Mouse (Mus musculus) gastrocnemius, postnatal 10 days (tissue): Measurements from ENCODE around the gene Arhgap42. TPM values are rescaled to one million over a fixed set of nuclear protein-coding genes. Genes with fewer than 3 reads are reported as not detected.

Experiments
- DNase-seq: peaks from one replicate; pipeline ENCODE4 v3.0.0; 2021; ENCODE audit warnings: mixed read lengths
- total RNA-seq, 2 experiments: library from RNA; stranded (reverse); gene quantifications; 2 replicates each; pipeline ENCODE4 v1.2.3; 2021

Gene Arhgap42
- total RNA-seq, 2 experiments from 2014 or later, result 8.0 to 10.0 TPM

DNA sequence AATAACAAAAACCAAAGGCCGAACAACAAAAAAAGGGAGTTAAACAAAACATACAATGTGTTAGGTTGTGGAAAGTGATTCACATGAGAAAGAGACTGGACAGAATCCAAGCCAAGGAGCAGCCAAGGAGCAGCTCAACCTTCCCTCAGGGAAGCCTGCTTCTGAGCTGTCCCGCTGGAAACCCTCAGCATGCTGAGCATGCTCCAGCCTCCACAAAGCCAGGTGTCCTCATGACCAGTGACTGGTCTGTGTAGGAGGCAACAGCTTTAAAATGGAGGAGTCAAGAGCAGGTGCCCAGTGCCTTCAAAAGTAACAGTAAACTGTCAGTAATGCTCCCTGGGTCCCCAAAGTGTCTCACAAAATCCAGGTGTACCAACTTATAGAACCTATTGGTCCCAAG, 28.4 kb downstream of the Arhgap42 start:
- no peak for DNase-seq

DNA sequence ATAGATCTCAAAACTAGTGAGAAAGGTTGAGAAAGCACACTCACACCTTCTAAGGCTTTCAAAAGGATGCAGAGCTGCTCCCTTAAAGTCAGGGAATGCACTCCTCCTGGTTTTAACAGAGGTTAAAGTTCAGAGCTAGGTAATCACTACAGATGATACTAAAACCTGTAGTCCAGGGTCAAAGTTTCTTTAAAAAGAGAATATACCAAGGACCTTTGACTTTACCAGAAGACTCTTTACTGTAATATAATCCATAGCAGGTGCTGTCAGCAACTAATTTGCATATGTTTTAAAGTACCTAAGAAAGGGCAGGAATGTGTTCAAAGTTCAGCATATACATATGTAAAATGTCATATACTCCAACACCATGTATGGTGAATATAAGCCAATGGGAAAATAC, 30.7 kb downstream of the Arhgap42 start:
- no peak for DNase-seq

GRCm38 (mm10) chr9:9207251-9207650, 31.6 kb downstream of the Arhgap42 start:
- no peak for DNase-seq

- no peak for DNase-seq
Measured at GRCm38 (mm10) chr9:9200827-9201388, 38.0 kb downstream of the Arhgap42 start.

DNA sequence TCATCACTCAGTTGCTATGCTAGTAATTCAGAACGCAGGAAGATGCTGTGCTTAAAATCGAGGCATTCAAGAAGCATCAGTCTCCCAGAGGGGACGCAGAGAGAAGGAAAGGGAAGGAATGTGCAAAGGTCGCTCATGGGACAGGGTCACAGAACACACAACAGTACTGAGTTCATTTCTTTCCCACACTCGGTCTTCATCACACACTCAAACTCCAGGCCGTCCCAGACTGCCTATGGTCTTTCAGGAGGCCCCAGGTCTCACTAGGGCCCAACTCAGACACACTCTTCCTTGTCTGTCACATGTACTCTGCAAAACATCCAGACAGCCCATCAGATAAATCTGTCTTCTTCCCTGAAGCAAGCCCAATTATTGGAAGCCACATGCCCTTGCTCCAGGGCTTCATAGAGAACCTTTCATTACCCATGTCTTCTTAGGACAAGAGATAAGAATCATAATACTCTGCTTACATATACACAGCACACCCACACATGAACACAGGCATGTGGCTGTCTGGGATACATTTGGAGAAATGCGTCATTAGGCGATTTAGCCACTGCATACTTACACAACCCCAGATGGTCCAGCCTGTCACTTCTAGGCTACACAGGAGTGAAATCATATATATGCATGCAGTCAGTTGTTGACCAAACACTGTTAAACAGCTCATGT, 39.6 kb downstream of the Arhgap42 start:
- DNase-seq, result no peak

DNA sequence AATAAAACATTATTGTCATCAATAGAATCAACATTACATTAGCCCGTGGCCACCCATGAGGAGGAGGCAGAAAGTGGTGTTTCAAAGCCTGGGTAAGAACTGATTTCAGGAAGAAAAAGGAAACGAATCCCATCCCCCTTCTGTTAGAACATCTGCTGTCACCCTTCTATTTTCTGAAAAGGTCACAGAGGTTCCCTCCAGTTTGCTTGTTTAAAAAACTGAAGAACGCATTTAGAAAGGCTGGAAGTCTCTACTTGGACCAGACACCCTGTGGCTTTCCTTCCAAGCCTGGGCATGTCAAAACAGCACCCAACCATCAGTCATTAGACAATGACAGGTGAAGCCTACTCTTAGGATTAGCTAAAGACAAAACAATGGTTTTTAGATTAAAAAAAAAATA, 40.3 kb downstream of the Arhgap42 start:
- DNase-seq, result no peak

- DNase-seq, result no peak
Measured at GRCm38 (mm10) chr9:9196046-9196445, 42.9 kb downstream of the Arhgap42 start.

- no peak for DNase-seq
Measured at GRCm38 (mm10) chr9:9194496-9194895, 44.4 kb downstream of the Arhgap42 start.

DNA sequence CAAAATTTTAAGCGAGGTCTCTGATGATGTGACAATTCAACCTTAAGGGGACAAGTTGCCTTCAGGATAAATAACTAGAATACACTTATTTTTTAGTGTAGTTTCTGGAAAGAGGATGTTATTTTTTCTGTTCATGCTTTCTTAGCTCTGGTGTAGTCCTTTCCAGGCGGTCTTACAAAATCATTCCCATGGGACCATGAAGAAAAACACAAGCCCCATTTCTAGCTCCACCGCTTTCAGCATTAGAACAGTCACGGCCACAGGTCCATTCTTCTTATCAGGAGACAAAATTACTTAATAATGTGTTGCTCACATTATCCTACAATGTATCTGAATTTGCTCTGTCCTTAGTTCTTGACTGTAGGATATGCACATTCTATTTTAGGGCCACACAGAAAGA, 46.2 kb downstream of the Arhgap42 start:
- DNase-seq, result no peak

GRCm38 (mm10) chr9:9190835-9191234, 48.1 kb downstream of the Arhgap42 start:
- DNase-seq, result no peak

DNA sequence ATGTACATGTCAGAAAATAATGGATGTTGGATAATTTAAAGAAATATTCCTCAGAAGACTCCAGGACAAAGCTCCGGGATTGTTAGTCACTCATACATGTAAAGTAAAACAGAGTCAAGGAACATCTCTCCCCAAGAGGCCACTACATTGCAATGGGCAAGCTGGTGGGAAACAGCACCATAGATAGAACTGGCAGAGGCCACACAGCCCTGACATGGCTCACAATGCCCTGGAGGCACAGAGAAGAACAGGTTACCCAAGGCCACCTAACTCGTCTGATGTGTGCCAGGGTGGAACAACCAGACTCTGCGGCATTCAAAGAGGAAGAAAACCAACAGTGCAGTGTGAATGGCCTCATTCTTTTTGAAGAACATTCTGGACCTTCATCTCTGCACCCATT, 50.7 kb downstream of the Arhgap42 start:
- no peak for DNase-seq

- no peak for DNase-seq
Measured at GRCm38 (mm10) chr9:9177745-9178144, 61.2 kb downstream of the Arhgap42 start.

GRCm38 (mm10) chr9:9174924-9175323, 64.0 kb downstream of the Arhgap42 start:
- DNase-seq, result no peak

GRCm38 (mm10) chr9:9174206-9174605, 64.7 kb downstream of the Arhgap42 start:
- DNase-seq, result no peak

- DNase-seq, result no peak
Measured at GRCm38 (mm10) chr9:9173091-9173490, 65.8 kb downstream of the Arhgap42 start.

DNA sequence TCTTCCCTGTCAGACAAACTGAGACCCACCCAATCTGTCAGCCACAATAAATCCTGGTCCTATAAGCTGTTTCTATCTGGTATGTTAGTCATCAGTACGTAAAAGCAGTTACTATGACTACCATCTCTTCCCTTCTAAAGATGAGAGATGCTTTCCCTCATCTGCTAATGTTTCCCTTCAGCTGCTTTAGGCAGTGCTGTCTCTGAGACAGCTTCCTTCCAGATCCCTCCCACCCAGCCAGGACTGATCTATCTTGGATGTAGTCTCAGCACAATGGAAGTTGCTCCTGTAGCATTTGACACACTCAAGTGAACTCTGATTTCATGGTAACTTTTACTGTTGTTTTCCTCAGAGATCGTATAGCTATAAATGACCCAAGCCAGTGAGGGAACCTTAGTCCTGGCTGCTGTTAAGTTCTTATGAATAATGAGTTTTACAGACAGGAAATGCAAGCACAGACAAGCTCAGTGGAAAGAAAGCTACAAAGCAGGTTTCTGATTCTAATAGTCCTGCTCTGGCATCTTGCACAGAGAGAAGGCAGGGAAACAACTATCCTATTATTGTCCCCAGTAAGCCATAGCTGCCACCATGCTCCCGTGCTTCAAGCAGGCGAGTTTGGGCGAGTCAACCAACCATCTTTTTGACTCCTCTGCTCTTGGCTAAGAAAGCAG, 67.6 kb downstream of the Arhgap42 start:
- DNase-seq, result no peak

DNA sequence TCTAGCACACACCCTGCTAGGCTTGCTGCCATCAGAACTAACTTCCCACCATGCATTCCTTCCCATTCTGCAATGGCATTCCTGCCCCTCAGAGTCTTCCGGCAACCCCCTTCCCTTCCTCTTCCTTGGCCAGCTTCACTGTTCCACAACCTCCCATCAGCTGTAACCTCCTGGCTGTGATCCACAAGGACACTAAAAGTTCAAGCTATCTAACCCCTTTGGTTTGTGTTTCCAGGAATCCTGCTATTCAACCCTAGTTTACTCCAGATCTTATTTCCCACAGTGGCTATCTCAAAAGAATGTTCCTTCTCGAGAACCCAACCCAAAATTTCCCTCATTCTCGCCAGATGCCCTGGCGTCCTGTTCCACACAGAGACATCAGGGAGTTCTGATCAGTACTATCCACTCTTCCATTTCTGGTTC, 73.2 kb downstream of the Arhgap42 start:
- no peak for DNase-seq

GRCm38 (mm10) chr9:9160736-9161135, 78.2 kb downstream of the Arhgap42 start:
- DNase-seq, result no peak

GRCm38 (mm10) chr9:9158241-9158640, 80.7 kb downstream of the Arhgap42 start:
- no peak for DNase-seq

GRCm38 (mm10) chr9:9157425-9157824, 81.5 kb downstream of the Arhgap42 start:
- no peak for DNase-seq

DNA sequence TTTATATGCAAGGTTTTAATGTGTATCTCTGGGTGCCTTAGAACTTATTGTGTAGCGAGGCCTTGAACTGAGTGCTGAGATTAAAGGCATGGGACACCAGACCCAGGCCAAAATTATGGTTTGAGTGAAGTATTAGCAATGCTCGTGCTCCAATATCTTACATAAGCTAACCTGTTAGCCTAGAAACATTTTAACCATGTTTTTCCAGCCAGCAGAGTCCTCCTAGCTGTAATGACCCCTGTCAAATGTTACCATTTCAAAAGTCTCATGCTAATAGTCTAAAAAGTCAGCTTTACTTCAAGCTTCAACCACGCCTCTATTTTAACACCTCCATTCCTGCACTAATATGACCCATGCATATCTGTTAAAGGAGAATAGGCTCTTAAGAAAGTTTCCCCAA, 84.3 kb downstream of the Arhgap42 start:
- DNase-seq, result no peak

- DNase-seq, result no peak
Measured at GRCm38 (mm10) chr9:9144301-9145121, 94.4 kb downstream of the Arhgap42 start.

- no peak for DNase-seq
Measured at GRCm38 (mm10) chr9:9143102-9143501, 95.8 kb downstream of the Arhgap42 start.
